Mouse (Mus musculus): ENCODE data around the gene Mecom.

Gene Mecom

DNA sequence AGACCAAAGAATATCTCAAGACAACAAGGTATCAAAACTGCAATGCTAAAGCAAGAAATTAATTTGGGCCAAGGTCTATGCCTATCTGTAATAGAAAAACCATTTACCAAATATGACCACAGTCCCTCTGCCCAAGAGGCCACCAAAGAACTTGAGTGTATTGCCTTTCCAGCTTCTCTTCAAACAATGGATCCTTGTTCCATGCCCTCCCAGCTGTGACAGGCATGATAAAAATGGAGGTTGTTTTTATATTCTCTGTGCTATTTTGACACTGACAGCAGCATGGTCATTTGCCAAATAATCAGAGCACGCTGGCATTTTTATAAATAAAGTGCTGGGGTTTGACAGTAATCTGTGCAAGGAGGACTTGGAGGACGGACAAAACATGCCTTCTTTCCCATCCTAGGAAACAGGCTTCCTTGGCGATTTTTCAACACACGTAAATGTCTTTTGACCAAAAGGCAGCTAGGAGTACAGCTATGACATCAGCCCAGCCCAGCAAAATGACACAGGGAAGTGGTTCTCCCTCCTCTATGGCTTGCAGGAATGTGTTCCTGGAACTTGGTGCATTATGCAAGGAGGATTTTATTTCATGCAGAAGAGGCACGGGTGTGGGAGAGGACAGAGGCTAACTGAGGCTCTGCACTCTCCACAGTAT, 359.9 kb downstream of the Mecom start:
- no peak for DNase-seq

DNA sequence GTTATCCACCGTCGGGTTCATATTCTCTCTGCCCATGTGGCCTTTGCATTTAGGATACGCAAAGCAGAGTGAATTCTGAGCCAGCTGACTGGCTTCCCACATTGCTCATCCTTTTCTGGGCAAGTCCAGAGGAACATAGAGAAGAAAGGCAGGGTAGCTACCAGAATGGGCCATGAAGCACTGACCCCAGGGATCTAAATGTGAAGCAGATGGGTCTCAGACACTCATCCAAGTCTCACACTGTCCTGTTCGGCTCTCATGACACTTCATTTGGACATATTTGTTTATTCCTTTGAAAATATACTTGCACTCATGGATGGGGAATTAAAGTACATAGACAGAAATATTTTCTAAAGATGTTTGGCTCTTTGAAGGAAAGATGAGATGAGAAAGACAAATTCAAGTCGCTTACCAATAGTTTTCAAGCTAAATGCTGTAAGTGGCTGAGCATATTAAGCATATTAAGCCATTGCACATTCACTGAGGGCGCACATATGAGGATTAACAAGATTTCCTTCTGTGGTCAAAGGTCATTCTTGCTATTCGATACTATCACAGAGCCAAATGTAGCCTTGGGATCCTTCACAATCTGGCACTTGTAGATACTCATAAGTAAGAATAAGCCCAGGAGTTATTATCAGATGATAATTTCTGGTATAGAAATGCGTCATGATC, 365.9 kb downstream of the Mecom start:
- no peak for DNase-seq

DNA sequence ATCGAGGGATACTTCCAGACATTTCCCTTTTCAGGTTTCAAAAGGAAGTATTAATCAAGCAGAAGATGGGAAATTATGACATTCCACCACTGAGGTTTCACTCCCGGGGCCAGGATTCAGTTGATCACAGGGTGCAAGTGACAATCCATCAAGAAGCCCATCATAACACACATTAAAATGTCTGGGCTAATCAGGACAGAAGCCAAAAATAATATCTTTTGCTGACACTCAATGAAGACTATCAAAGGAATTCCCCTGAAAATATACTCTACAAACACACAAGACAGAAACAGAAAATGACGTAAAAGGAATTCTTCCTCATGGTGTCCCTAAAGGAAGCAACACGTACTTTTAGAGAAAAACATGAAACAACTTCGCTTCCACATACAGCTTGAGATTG, 371.2 kb downstream of the Mecom start:
- no peak for DNase-seq

DNA sequence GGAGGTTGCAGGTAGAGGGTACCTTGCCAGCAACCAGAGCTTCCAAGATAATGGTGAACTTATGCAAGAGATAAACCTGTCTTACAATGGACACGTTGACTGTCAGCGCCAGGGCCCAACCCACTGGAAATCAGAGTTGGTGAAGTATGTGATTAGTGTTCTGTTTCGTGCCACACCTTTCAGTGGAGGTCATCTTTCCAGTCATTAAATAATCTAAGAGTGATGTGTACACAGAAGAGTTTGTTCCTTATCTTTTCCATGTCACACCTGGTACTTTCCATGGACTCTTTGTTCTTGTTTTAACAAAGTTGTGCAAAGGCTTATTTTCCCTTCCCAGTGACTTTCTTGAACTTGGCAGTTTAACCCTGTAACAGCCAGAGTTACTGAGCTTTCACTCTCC, 374.0 kb downstream of the Mecom start:
- no peak for DNase-seq

DNA sequence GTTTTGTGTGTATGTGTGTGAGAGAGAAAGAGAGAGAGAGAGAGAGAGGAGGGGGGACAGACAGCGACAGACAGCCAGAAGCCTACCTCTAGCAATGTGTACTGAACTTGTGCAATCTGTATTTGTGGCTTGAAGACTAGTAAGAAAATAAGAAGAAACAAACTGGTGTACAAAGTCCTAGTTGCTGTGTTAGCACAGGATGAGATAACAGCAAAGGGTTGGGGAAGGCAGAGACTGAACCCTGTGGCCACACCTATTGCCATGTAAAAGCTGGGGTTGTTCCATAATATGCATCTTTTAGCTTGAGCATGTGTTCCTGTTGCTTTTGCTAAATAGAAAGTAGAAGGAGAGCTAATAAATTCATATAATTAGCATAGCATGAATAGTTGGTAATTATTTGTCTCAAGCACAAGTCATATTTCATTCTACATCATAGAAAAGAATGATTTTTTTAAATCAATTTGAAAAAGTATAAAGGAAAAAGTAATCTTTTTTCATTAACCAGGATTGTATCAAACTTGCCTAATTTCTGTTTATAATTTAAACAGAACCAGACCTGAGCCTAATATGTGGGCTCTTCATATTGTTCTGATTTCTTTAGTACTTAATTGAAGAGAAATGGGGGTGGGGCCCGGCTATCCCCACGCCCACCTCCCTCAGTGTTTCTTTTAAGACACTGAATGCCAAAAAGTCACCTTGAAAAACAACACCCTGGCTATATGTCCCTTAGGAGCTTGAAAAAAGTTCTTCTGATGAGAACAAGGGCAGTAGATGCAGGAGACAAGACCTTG, 379.2 kb downstream of the Mecom start:
- DNase-seq = no peak

DNA sequence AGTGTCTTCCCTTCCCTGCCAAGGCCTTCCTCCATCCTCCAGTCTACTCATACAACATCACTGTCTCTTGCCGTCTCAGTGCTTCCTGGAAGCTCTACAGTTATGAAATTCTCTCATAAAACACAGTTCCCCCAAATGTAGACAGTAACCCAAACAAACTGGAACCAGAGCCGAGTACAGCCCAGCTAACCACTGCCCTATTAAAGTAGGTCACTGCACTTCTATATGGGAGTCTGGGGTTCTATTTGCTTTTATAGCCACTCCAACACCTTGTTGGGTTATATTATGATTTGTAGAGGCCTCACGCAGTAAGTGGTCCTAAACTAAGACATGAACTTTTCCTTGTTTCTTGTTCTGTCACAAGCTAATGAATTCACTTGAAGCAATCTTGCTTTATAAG, 380.8 kb downstream of the Mecom start:
- no peak for DNase-seq

DNA sequence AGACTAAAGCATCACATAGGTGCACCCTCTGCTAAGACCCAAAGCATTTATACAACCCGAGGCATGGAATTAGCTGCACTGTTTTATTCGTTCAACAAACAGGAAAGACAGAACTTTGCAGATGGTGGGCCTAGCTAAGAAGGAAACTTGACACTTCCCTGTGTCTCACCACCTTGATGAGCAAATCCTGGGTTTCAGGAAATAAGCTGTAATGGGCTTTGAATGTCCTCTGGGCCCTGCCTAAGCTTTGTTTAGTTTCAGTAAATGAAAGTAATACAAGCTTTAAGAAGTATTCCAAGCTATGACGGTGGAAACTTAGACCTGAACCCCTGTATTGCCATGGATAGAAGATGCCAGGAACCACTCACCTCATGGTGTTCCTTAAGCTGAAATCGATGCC, 383.0 kb downstream of the Mecom start:
- DNase-seq = no peak

DNA sequence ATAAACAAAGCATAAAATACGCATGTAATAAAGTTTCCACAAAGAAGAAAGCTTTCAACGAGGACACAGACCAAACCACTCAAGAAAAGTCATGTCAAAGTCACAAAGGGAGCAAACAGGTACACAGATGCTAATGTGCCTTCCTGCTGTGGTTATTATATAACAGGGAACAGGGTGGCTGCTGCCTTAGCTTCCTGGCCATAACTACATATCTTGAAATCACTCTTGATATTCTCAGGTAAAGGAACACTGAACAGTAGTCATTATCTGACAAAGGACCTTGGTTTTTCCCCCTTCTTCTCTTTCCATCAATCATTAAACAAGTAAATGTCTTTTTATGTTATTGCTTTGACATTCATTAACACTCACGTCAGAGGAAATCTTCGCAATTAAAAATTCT, 384.4 kb downstream of the Mecom start:
- no peak for DNase-seq

DNA sequence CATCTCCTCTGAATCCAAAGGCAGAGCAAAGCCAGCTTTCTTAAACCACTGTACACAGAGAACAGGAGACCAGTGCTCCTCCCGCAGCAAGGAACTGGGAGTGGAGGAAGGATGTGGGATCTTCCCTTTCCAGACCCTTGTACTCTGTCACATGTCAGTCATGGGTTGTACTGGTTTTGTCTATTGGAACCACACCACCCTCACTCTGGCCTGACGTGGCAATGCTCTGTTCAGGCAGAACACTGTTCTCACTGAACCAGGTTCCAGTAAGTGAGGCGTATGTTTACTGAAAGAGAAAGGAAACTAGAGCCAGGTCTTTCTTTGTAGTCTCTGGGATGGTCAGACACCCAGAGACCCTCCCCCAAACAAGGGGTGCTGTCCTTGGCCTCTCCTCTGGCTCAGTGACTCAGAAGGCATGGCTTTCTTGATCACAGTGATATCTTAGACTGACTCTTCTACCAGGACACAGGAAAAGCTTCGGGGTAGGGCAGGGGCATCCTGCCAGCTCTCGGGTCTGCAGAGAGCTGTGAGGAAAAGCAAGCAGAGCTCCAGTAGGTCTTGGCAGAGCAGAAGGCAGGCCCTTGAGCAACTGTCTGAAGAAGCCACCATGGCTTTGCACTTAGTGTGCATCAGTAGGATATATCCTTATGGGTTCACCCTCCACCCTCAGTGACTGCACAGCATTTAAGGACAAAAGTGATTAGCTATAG, 386.7 kb downstream of the Mecom start:
- no peak for DNase-seq

DNA sequence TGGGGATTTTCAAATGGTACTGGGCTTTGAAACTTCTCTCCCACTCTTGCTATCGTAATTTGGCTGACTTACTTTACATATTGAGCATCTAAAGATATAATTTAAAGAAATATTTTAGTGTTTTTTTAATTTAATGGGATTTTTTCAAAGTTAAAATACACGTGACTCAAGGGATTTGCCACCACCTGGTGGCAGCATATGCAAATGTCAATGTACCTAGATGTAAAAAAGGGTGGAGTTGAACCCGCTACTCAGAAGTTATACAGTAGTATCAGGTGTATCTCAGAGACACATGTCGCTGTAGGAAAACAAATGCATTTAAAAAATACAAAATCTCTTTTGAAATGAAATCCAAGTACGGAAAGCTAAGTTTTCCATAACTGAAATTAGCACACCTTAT, 387.5 kb downstream of the Mecom start:
- DNase-seq = no peak

DNA sequence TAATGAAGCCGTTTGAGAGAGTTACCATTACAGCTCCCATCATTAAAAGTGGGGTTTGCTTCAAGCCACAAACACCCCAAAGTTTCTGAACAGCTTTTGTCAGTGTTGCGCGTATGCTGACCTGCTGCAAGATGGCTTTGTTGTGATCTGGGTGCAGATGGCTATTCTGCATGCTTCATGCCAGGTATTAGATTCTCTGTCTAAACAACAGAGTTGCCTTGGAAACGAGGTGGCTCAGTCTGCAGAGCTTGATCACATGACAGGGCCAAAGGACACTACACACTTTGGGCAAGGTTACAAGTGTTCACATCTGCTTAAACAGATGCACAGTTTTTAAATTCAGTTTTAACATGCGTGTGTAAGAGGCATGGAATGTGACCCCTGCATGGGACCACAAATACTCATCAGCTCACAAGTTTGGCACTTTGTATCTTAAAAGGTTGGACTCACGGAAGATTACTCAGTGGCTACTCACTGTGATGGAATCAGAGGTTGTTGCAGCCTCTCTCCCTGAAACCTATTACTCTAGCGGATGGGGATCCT, 390.6 kb downstream of the Mecom start:
- DNase-seq = no peak

DNA sequence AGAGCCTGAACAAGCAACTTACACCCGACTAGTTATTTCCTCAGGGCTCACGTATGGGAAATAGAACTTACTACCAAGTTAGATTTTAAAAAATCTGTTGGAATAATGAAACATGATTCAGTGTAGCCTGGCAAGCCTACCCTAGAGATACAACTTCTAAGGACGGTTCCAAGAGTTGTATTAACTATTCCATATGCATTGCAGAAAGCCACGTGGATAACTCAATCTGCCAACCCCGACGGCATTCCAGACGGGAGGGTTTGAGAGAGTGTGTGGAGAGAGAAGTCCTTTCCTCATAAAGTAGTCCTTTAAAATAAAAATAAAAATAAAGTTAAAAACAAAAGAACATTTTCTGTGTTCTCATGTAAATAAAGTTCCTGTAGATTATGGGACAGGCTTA, 393.4 kb downstream of the Mecom start:
- DNase-seq = no peak

DNA sequence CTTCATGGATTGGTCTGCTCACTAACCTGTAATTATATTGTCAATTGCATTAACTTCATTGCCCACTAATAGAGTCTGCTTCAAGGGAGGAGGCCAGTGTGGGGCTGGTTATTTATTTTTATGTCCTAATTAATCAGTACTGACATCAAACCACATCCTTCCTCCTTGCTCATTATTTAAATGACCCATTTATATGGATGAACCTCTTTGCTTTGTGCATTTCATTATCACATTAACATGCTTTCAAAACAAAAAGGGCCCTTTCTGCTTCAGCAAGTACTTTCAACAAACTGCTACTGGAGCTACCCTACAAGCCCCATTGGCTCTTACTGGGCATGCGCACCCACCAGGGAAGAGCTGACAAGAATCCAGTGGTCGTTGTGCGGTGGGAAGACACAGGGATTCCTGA, 393.9 kb downstream of the Mecom start:
- no peak for DNase-seq

DNA sequence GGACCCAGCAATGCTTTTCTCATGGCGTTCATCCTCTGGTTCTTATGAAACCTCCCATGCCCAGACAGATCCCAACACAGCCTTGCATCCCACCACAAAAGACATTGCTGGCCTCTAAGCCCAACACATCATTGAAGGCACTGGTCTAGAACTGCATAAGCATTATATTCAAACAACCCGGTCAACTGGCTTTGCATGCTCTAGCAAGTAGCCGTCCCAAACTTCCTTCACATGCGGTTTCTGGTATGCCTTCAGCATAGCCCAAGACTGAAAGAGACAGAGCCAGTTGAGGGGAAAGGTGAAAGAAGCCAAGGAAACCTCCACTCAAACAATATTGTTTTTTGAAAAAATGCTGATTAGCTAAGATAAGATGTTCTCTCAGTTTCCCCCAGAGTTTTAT, 397.7 kb downstream of the Mecom start:
- no peak for DNase-seq

DNA sequence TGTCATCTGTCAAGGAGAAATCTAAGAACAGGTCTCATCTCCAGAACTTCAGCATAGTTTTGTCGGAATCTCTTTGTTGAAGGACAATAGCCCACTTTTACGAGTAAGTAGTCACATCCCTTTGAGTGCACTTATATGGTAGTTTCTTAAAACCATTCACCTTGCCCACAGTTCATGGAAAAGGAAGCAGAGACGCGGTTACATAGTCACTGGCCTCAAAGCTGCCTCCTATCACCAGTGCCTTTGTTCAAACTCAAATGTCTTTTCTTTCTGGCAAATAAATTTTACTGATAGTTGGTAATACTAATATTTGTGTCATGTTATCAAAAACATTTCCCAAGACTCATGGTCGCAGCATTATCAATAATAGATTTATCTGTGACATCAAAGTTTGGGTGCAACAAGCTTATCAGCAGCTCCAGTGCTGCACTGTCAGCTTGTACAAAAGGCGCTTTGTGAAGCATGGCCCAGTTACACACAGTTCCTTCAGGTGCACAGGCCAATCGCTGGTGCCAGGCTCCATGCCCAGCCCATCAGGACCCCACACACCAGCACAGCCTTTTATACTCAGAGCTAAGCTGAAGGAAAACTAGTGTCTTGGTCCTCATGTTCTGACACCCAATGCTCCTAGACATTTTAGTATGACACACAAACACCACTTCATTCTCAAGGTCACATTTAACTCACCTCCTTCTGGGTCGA, 399.3 kb downstream of the Mecom start:
- no peak for DNase-seq

DNA sequence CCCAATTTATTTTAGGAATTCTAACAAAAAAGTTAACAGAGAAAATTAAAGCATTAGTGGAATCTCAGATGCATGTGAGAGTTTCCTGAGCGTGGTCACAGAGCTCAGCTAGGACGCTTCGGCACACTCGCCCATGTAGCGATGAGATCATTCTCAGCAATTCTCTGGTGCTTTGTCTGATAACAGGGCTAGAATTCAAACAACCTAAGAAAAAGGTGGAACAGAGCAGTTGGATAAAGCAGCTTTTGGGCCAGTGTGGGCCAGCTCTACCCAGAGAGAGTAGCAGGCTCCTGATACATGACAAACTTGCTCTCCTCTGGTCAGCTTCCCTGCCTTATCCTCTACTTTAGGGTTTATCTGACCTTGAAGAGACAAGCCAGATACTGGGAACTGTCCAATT, 402.8 kb downstream of the Mecom start:
- DNase-seq = no peak

DNA sequence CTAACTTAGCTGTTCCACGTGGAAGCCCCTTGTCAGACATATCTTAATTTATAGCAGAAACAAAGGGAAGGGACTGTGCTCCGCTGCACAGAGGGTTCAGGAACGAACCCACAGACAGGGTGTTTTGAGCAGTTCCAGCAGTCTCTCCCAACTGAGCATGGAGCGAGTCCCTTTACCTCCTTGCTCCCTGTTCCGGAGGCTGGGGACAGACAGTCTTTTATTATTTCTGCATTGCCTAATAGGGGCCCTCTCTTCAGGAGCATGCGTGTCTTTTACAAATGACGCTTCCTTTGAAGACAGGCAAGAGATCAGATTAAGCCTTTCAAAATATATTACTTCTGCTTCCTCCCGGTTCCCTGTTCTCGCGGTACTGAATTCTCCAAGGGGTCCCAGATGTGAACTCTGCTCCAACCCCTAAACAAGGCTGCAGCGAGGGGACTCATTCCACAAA, 403.8 kb downstream of the Mecom start:
- DNase-seq = no peak

DNA sequence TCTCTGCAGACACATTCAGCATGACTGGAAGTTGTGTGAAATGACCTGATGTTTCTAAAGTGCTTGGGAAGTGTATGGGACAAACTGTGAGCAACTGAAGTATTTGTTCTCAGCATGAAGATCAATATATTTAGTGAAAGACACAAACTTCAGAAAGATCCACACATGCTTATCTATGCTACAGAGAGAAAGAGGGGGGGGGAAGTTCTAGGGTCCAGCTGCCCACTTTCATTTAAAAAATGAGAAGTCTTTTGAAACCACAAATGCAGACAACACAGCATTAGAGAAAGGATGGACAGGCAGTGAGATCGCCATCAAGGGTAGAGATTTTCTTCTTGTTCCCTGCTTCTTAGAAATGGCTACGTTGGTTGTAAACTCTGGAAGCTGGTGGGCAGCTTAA, 404.4 kb downstream of the Mecom start:
- no peak for DNase-seq

DNA sequence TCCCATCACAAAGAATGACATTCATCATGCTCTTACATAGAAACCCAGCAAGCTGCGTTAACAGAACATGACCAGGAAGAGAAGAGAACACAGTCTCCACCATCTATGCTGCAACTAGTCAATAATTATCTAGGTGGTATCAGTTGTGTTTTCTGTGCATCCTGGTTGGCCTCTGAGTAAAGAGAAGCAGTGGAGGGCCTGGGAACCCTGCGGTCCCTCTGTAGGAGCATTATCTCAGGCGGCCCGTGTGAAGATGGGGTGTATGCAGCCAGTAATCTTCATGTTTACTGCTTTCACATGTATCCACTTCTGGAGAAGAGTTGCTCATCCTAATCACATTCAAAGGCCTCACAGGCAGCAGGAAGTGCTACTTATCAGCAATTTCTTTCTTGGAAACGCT, 407.5 kb downstream of the Mecom start:
- no peak for DNase-seq

DNA sequence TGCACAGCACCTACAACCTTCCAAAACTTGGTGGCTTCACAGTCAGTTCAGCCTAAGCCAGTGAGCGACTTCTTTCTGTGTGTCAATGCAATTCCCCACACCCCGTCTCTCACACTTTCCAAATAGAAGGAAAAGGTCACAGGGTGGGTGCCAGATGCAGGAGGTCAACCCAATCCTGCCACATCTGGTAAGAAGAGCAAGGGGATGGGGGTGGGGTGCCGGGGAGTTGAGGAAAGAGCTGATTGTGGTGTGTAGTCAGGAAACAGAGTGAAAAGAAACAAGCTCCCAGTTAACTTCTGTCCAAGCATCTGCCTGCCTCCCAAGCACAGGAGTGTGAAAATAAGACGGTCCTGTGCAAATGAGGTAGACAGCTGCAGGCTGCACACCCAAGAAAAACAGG, 408.1 kb downstream of the Mecom start:
- no peak for DNase-seq

DNA sequence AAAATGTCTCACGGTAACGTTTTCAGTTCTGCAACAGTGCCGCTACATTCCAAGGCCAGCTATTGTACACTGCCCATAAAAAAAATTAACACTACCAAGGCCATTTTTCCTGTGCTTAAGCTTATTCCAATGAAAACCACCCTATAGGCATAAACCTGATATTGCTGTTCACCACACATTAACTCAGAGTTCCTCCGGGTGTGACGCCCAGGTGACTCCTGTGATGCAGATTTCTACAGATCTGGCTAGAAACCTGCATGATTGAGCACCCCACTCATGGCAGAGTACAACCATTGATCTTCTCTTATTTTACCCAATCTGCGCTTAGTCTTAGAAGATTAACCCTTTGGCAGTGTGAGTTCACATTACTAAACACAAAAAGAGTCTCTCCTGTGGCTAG, 409.2 kb downstream of the Mecom start:
- DNase-seq = no peak

DNA sequence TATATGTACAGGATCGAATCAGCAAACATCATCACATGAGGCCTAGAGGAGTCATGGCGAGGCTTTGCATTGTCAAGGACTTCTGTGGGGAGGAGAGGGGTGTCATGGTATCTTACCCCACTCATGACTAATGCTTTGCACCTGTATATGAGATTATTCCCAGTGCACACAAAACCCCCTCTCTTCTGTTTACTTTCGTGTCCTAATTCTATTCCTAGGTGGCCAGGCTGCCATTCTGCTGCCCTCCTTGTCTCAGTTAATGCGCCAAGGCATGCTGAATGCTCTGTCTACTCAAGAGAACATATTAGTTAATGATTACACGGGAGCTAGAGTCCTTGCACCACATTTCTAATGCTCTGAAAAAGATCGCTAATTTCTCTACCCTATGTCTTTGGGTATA, 412.0 kb downstream of the Mecom start:
- no peak for DNase-seq

DNA sequence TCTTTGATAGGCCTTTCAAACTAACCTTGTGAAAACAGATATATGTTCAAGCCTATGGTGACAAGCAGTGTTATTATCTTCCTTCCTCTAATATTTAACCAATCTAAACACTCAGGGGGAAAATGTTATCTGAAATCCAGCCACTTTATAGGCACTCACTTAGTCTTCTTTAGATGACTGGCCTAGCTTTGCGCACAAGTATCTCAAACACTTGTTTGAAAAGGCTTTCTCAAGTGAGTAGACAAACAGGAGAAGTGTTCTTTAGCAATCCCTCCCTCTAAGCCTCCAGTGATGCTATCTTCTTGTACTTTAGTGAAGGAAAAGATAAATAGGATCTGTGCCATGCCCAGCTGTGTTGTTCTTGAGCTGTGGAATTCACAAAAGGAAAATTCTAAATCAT, 412.7 kb downstream of the Mecom start:
- DNase-seq = no peak
